Mouse (Mus musculus) limb, embryonic 15.5 days (tissue): ENCODE measurements around the gene Ndufa7. TPM values are rescaled to one million over a fixed set of nuclear protein-coding genes. Genes with fewer than 3 reads are reported as not detected.

ENCODE experiments used
- microRNA-seq: library from miRNA; unstranded; fragments of <30 nt; microRNA quantifications from one replicate; pipeline ENCODE4, GENCODE M21; 2016
- polyA plus RNA-seq: library from polyadenylated mRNA; unstranded; fragments of >200 nt; fragmentation: Nextera tagmentation; extraction: Ambion mirVana; gene quantifications from 2 replicates; pipeline ENCODE4 v1.2.1, GENCODE M21; 2015

The Ndufa7 gene
- polyA plus RNA-seq, 1 experiment from 2014 or later = 428 TPM

Small RNAs within 50 kb of the gene (microRNA-seq; reads per million reads assigned to microRNA genes)
- gene Gm27740 = not detected

Other genes with a start within 250 kb of the Ndufa7 start
- 40.5 and 42.4 TPM in 2 replicates for gene Zfp414, start 195.5 kb upstream of the Ndufa7 start, polyA plus RNA-seq
- 0.27 and 0.34 TPM in 2 replicates for gene Pram1, start 186.5 kb upstream of the Ndufa7 start, polyA plus RNA-seq
- 274 and 281 TPM in 2 replicates for gene Hnrnpm, start 137.7 kb upstream of the Ndufa7 start, polyA plus RNA-seq
- 62.6 and 65.6 TPM in 2 replicates for gene March2, start 105.9 kb upstream of the Ndufa7 start, polyA plus RNA-seq
- gene Rab11b, start 64.0 kb upstream of the Ndufa7 start, polyA plus RNA-seq = 257 and 267 TPM in 2 replicates
- gene Angptl4, start 42.7 kb upstream of the Ndufa7 start, polyA plus RNA-seq = 53.1 and 62.9 TPM in 2 replicates
- gene Kank3, start 14.1 kb upstream of the Ndufa7 start, polyA plus RNA-seq = 29.4 and 32.3 TPM in 2 replicates
- 716 and 1,053 TPM in 2 replicates for gene Rps28, start within 50 bp of the Ndufa7 start, polyA plus RNA-seq
- gene Cd320, start 18.5 kb downstream of the Ndufa7 start, polyA plus RNA-seq = 53.1 and 54.8 TPM in 2 replicates
- not detected in 2 replicates for gene Gm7029, start 49.3 kb downstream of the Ndufa7 start, polyA plus RNA-seq
- gene Kifc1, start 66.1 kb downstream of the Ndufa7 start, polyA plus RNA-seq = 3.5 and 7.7 TPM in 2 replicates
- gene Platr17, start 80.6 kb downstream of the Ndufa7 start, polyA plus RNA-seq = 0.19 and 0.30 TPM in 2 replicates
- 47.2 and 55.7 TPM in 2 replicates for gene Daxx, start 84.8 kb downstream of the Ndufa7 start, polyA plus RNA-seq
- 42.1 and 46.3 TPM in 2 replicates for gene Tapbp, start 91.3 kb downstream of the Ndufa7 start, polyA plus RNA-seq
- 14.0 and 15.5 TPM in 2 replicates for gene Zbtb22, start 91.3 kb downstream of the Ndufa7 start, polyA plus RNA-seq
- gene Rgl2, start 105.0 kb downstream of the Ndufa7 start, polyA plus RNA-seq = 51.8 and 58.5 TPM in 2 replicates
- gene Pfdn6, start 115.8 kb downstream of the Ndufa7 start, polyA plus RNA-seq = 132 and 139 TPM in 2 replicates
- 31.4 and 36.0 TPM in 2 replicates for gene Wdr46, start 116.1 kb downstream of the Ndufa7 start, polyA plus RNA-seq
- 5.9 and 8.3 TPM in 2 replicates for gene B3galt4, start 126.9 kb downstream of the Ndufa7 start, polyA plus RNA-seq
- 46.5 and 50.4 TPM in 2 replicates for gene Vps52, start 131.2 kb downstream of the Ndufa7 start, polyA plus RNA-seq
- 1,572 and 1,837 TPM in 2 replicates for gene Rps18, start 131.4 kb downstream of the Ndufa7 start, polyA plus RNA-seq
- gene H2-K1, start 175.8 kb downstream of the Ndufa7 start, polyA plus RNA-seq = 25.5 and 31.3 TPM in 2 replicates
- gene Ring1, start 200.1 kb downstream of the Ndufa7 start, polyA plus RNA-seq = 18.1 and 18.9 TPM in 2 replicates
- gene H2-Ke6, start 203.5 kb downstream of the Ndufa7 start, polyA plus RNA-seq = 45.0 and 50.3 TPM in 2 replicates
- 258 and 259 TPM in 2 replicates for gene Slc39a7, start 207.1 kb downstream of the Ndufa7 start, polyA plus RNA-seq
- gene Rxrb, start 207.2 kb downstream of the Ndufa7 start, polyA plus RNA-seq = 44.4 and 52.5 TPM in 2 replicates
- gene Col11a2, start 214.9 kb downstream of the Ndufa7 start, polyA plus RNA-seq = 94.4 and 96.5 TPM in 2 replicates